Mouse (Mus musculus): ENCODE results near the gene Avpi1.

DNA sequence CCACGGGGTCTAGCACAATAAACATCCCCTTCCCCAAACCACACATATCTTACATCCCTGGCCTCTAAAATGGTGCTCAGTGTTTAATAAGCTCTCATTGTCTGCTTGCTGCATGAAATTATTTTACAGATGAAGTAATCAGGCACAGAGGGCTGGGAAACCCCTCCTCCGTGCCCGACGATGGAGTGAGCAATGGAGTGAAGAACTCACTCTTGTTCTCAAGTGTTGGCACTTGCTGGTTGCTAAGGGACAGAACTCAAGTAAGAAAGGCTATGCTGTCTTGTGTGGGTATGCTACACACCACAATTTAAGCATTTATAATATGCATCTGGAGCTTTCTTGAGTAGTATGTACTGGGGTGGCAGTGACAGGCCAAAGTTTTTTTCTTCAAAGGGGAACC lies 16.4 kb upstream of the Avpi1 start:
- TF ChIP-seq CTCF (IDR thresholded peaks at IDR 0.05; ENCODE audit: extremely low read depth, insufficient read depth, low read length) (no peak), POLR2A (IDR thresholded peaks at IDR 0.05; ENCODE audit: extremely low read depth, insufficient read depth, low read length) (no peak)
